In genomic region chr19:55660165-55660564, GRCm38 (mm10) we compare ENCODE assay signal across 10 mouse cellular contexts.
DNase-seq lines count a peak whose midpoint lies in the region; ATAC-seq and TF ChIP-seq lines count a peak whose summit lies in the region.
"Had no signal": no experiment of that assay in that cellular context is flagged by ENCODE, and none has a peak within 500 bp of the region (broad histone marks: within the 10 kb centered on the region; RNA-seq: fewer than 3 reads in every experiment).

No protein-coding gene starts in this region.

- TF ChIP-seq CTCF in intestine, postnatal 0 days (IDR thresholded peaks at IDR 0.05; ENCODE audit: low read depth), result no peak

- 86% methylated on average over 11 of the region's 11 CpGs for WGBS in heart, embryonic 11.5 days (ENCODE audit: insufficient replicate concordance)
- 76% methylated on average over 11 of the region's 11 CpGs for WGBS in kidney, embryonic 16.5 days
- WGBS in intestine, postnatal 0 days, result 85% methylated on average over 11 of the region's 11 CpGs

- H3K4me1 ChIP-seq in heart, embryonic 11.5 days (ENCODE audit: control insufficient read depth, insufficient read depth, low read length), result no peaks in the 10 kb centered on the region
- H3K4me1 ChIP-seq in kidney, embryonic 16.5 days (ENCODE audit: insufficient read depth, low read length), result peaks cover 9% of the 10 kb centered on the region; the same call in 1 of the 2 replicates
- no peaks in the 10 kb centered on the region for H3K4me1 ChIP-seq in intestine, postnatal 0 days (replicated peaks; ENCODE audit: control insufficient read depth, insufficient read depth, low read length)

- H3K9me3 ChIP-seq in heart, embryonic 11.5 days (replicated peaks; ENCODE audit: control insufficient read depth, low read length), result no peaks in the 10 kb centered on the region
- H3K9me3 ChIP-seq in kidney, embryonic 16.5 days (ENCODE audit: low read length), result no peaks in the 10 kb centered on the region
- no peaks in the 10 kb centered on the region for H3K9me3 ChIP-seq in intestine, postnatal 0 days (ENCODE audit: control insufficient read depth)
- H3K9me3 ChIP-seq: embryonic facial prominence, embryonic 10.5 days; limb, embryonic 13.5 days had no signal

- H3K36me3 ChIP-seq in heart, embryonic 11.5 days (ENCODE audit: control insufficient read depth, insufficient read depth, low read length), result no peaks in the 10 kb centered on the region
- H3K36me3 ChIP-seq in kidney, embryonic 16.5 days (ENCODE audit: insufficient read depth, low read length), result no peaks in the 10 kb centered on the region
- no peaks in the 10 kb centered on the region for H3K36me3 ChIP-seq in intestine, postnatal 0 days (ENCODE audit: control insufficient read depth, insufficient read depth)
- H3K36me3 ChIP-seq: embryonic facial prominence, embryonic 10.5 days; limb, embryonic 13.5 days had no signal

- H3K9ac ChIP-seq in heart, embryonic 11.5 days (ENCODE audit: low read depth, low read length), result no peak overlapping the region
- no peak overlapping the region for H3K9ac ChIP-seq in kidney, embryonic 16.5 days (replicated peaks; ENCODE audit: low read length)
- no peak overlapping the region for H3K9ac ChIP-seq in intestine, postnatal 0 days (ENCODE audit: low read depth, low read length)
- H3K9ac ChIP-seq: limb, embryonic 13.5 days had no signal

- H3K4me3 ChIP-seq in heart, embryonic 11.5 days (ENCODE audit: low read depth, low read length), result no peak overlapping the region
- no peak overlapping the region for H3K4me3 ChIP-seq in kidney, embryonic 16.5 days (ENCODE audit: low read length)
- no peak overlapping the region for H3K4me3 ChIP-seq in intestine, postnatal 0 days (ENCODE audit: low read depth, low read length)
- H3K4me3 ChIP-seq: embryonic facial prominence, embryonic 10.5 days; limb, embryonic 13.5 days had no signal

- no peak for ATAC-seq in heart, embryonic 11.5 days (replicated peaks; ENCODE audit: insufficient number of reproducible peaks, low FRiP score, low TSS enrichment)
- peak; percentile 98 for ATAC-seq in granulocyte monocyte progenitor cell, adult 5-6 weeks (replicated peaks; ENCODE audit: poor library complexity, severe bottlenecking)
- ATAC-seq in kidney, embryonic 16.5 days (ENCODE audit: low FRiP score, low TSS enrichment), result no peak; the same call in 1 of the 2 replicates
- no peak for ATAC-seq in intestine, postnatal 0 days

- H3K27me3 ChIP-seq in heart, embryonic 11.5 days (ENCODE audit: control insufficient read depth, insufficient read depth, low read length), result no peaks in the 10 kb centered on the region
- H3K27me3 ChIP-seq in kidney, embryonic 16.5 days (ENCODE audit: insufficient read depth, low read length), result no peaks in the 10 kb centered on the region
- no peaks in the 10 kb centered on the region for H3K27me3 ChIP-seq in intestine, postnatal 0 days (replicated peaks; ENCODE audit: control insufficient read depth, insufficient read depth, low read length)

- DNase-seq in heart, adult 8-10 months (ENCODE audit: low spot score), result peak; percentile 36
- DNase-seq in B cell, adult 2 months, result peak; percentile 29 to 37
- peak; percentile 8 for DNase-seq in lung, postnatal 14 days
- DNase-seq in retina, postnatal 1 day, result no peak

- no peak overlapping the region for H3K27ac ChIP-seq in heart, embryonic 11.5 days (ENCODE audit: low read depth, low read length)
- H3K27ac ChIP-seq in kidney, embryonic 16.5 days (ENCODE audit: low read length), result no peak overlapping the region
- H3K27ac ChIP-seq in intestine, postnatal 0 days (ENCODE audit: low read depth, low read length), result no peak overlapping the region
- H3K27ac ChIP-seq: embryonic facial prominence, embryonic 10.5 days; limb, embryonic 13.5 days had no signal

- H3K4me2 ChIP-seq in heart, embryonic 11.5 days, result no peak overlapping the region
- H3K4me2 ChIP-seq in kidney, embryonic 16.5 days (replicated peaks; ENCODE audit: low read depth, low read length), result no peak overlapping the region
- H3K4me2 ChIP-seq in intestine, postnatal 0 days (replicated peaks; ENCODE audit: low read depth), result no peak overlapping the region
- H3K4me2 ChIP-seq: limb, embryonic 13.5 days had no signal
